Mouse (Mus musculus) urinary bladder, postnatal 4 days (tissue): ENCODE measurements around the gene Ddit4.
"Not testable (repeated sequence)": the region's sequence is repeated elsewhere in the genome, so short reads cannot be mapped to it uniquely, and the experiment has no call there.

Experiments used
- DNase-seq, 2 experiments: peaks; one replicate each; pipeline ENCODE4 v3.0.0; 2021 to 2022; ENCODE audit warnings: low spot score in 2 of 2

The Ddit4 gene

GRCm38 (mm10) chr10:59951211-59952151 is at the start of gene Ddit4:
Gene Ddit4 (minus strand): TSS chr10:59951834.
- DNase-seq = peak; percentile 100

- DNase-seq = no peak
Observed at GRCm38 (mm10) chr10:59999057-59999456, 47.4 kb upstream of the Ddit4 start.

GRCm38 (mm10) chr10:59997591-59997990 is 46.0 kb upstream of the Ddit4 start:
- no peak for DNase-seq

- DNase-seq = no peak
Observed at GRCm38 (mm10) chr10:59995889-59996288, 44.3 kb upstream of the Ddit4 start.

GRCm38 (mm10) chr10:59993813-59994212 is 42.2 kb upstream of the Ddit4 start:
- not testable (repeated sequence) for DNase-seq

- DNase-seq = no peak
Observed at GRCm38 (mm10) chr10:59992024-59992423, 40.4 kb upstream of the Ddit4 start.

- no peak for DNase-seq
Observed at GRCm38 (mm10) chr10:59991262-59991880, 39.7 kb upstream of the Ddit4 start.

GRCm38 (mm10) chr10:59990393-59990792 is 38.8 kb upstream of the Ddit4 start:
- DNase-seq = no peak

GRCm38 (mm10) chr10:59988036-59988435 is 36.4 kb upstream of the Ddit4 start:
- no peak for DNase-seq

- DNase-seq = no peak
Observed at GRCm38 (mm10) chr10:59982379-59982873, 30.8 kb upstream of the Ddit4 start.

GRCm38 (mm10) chr10:59981792-59982191 is 30.2 kb upstream of the Ddit4 start:
- no peak for DNase-seq

- no peak for DNase-seq
Observed at GRCm38 (mm10) chr10:59981336-59981735, 29.7 kb upstream of the Ddit4 start.

GRCm38 (mm10) chr10:59980815-59981244 is 29.2 kb upstream of the Ddit4 start:
- no peak for DNase-seq

GRCm38 (mm10) chr10:59978873-59979743 is 27.5 kb upstream of the Ddit4 start:
- DNase-seq = peak; percentile 80 to 85

GRCm38 (mm10) chr10:59978401-59978800 is 26.8 kb upstream of the Ddit4 start:
- DNase-seq = no peak

- DNase-seq = no peak
Observed at GRCm38 (mm10) chr10:59977715-59978343, 26.2 kb upstream of the Ddit4 start.

- no peak for DNase-seq
Observed at GRCm38 (mm10) chr10:59977141-59977540, 25.5 kb upstream of the Ddit4 start.

GRCm38 (mm10) chr10:59974786-59975185 is 23.2 kb upstream of the Ddit4 start:
- DNase-seq = no peak

- peak in 1 of 2 experiments; percentile 52 for DNase-seq
Observed at GRCm38 (mm10) chr10:59974191-59974664, 22.6 kb upstream of the Ddit4 start.

- DNase-seq = no peak
Observed at GRCm38 (mm10) chr10:59973400-59973799, 21.8 kb upstream of the Ddit4 start.

GRCm38 (mm10) chr10:59972999-59973398 is 21.4 kb upstream of the Ddit4 start:
- DNase-seq = no peak
